Mouse (Mus musculus) liver, embryonic 16.5 days (tissue): ENCODE results near the gene Gpr83. TPM values are rescaled to one million over a fixed set of nuclear protein-coding genes. Genes with fewer than 3 reads are reported as not detected.

Source experiments
- ATAC-seq: fragments of 200-750 bp; cut with Nextera tagmentation; 2 replicates; pipeline ENCODE4 v1.8.0; 2017; ENCODE audit warnings: low read depth, mild to moderate bottlenecking, moderate number of reproducible peaks, moderate library complexity
- H3K27ac ChIP-seq: fragments of 300-500 bp; sonication (generic); 2 replicates; pipeline ENCODE4 v1.5.1; 2014; ENCODE audit warnings: mild to moderate bottlenecking, low read length
- H3K27me3 ChIP-seq: fragments of 300-500 bp; sonication (generic); 2 replicates; pipeline ENCODE4 v1.6.1; 2014; ENCODE audit warnings: low read depth, low read length, mixed read lengths; ENCODE audit not compliant: control insufficient read depth, insufficient read depth
- H3K36me3 ChIP-seq: fragments of 300-500 bp; sonication (generic); 2 replicates; pipeline ENCODE4 v1.6.1; 2014; ENCODE audit warnings: mild to moderate bottlenecking; ENCODE audit not compliant: control insufficient read depth, insufficient read depth
- H3K4me1 ChIP-seq: fragments of 300-500 bp; sonication (generic); 2 replicates; pipeline ENCODE4 v1.6.1; 2014; ENCODE audit warnings: low read depth, low read length, mixed read lengths; ENCODE audit not compliant: control insufficient read depth
- H3K4me2 ChIP-seq: fragments of 300-500 bp; sonication (generic); 2 replicates; pipeline ENCODE4 v1.6.1; 2014; ENCODE audit warnings: low read depth, low read length, mixed read lengths
- H3K4me3 ChIP-seq: fragments of 300-500 bp; sonication (generic); 2 replicates; pipeline ENCODE4 v1.5.1; 2014; ENCODE audit warnings: low read depth, mild to moderate bottlenecking, low read length
- H3K9ac ChIP-seq: fragments of 300-500 bp; sonication (generic); 2 replicates; pipeline ENCODE4 v1.6.1; 2014; ENCODE audit warnings: low read depth, low read length
- H3K9me3 ChIP-seq: fragments of 300-500 bp; sonication (generic); replicated peaks from 2 replicates; pipeline ENCODE4 v1.6.1; 2016; ENCODE audit warnings: low read length; ENCODE audit not compliant: control insufficient read depth
- WGBS: fragments of 180-500 bp; shearing (Covaris S2); extraction: QIAGEN DNeasy Blood & Tissue Kit; methylation state at CpG from one replicate; pipeline ENCODE4 v1.1.7; 2014; ENCODE audit not compliant: insufficient replicate concordance; 5-methylcytosine and 5-hydroxymethylcytosine counted together
- polyA plus RNA-seq: library from polyadenylated mRNA; unstranded; fragments of >200 nt; fragmentation: Nextera tagmentation; extraction: Ambion mirVana; gene quantifications from 2 replicates; pipeline ENCODE4 v1.2.1, GENCODE M21; 2015

Gpr83 gene
- polyA plus RNA-seq, 1 experiment from 2014 or later = 0.04 TPM

- Histone ChIP-seq H3K4me1 (no peaks in the 10 kb centered on the region), H3K4me2 (no peak overlapping the region), H3K9ac (no peak overlapping the region), H3K27me3 (no peaks in the 10 kb centered on the region), H3K9me3 (no peaks in the 10 kb centered on the region), H3K36me3 (no peaks in the 10 kb centered on the region), H3K27ac (no peak overlapping the region), H3K4me3 (no peak overlapping the region)
- whole genome bisulfite sequencing = 38% methylated on average over 9 of the region's 9 CpGs
- peak; percentile 45; the same call in 1 of the 2 replicates for ATAC-seq
These were observed 33.4 kb downstream of the Gpr83 start for GRCm38 (mm10) chr9:14893388-14893787.

GRCm38 (mm10) chr9:14894628-14895027, 34.6 kb downstream of the Gpr83 start:
- no peaks in the 10 kb centered on the region for H3K9me3 ChIP-seq
- H3K4me2 ChIP-seq = no peak overlapping the region
- H3K9ac ChIP-seq = no peak overlapping the region
- no peaks in the 10 kb centered on the region for H3K4me1 ChIP-seq
- no peaks in the 10 kb centered on the region for H3K27me3 ChIP-seq
- no peak overlapping the region for H3K27ac ChIP-seq
- no peaks in the 10 kb centered on the region for H3K36me3 ChIP-seq
- no peak overlapping the region for H3K4me3 ChIP-seq
- 55% methylated on average over 3 of the region's 3 CpGs for WGBS
- ATAC-seq = no peak

GRCm38 (mm10) chr9:14895237-14895835, 35.3 kb downstream of the Gpr83 start:
- H3K27me3 ChIP-seq = no peaks in the 10 kb centered on the region
- no peak overlapping the region for H3K4me2 ChIP-seq
- no peak overlapping the region for H3K4me3 ChIP-seq
- WGBS = 38% methylated on average over 7 of the region's 7 CpGs
- no peaks in the 10 kb centered on the region for H3K9me3 ChIP-seq
- H3K4me1 ChIP-seq = no peaks in the 10 kb centered on the region
- no peaks in the 10 kb centered on the region for H3K36me3 ChIP-seq
- no peak overlapping the region for H3K9ac ChIP-seq
- H3K27ac ChIP-seq = no peak overlapping the region
- ATAC-seq = no peak

GRCm38 (mm10) chr9:14897102-14897501, 37.1 kb downstream of the Gpr83 start:
- Histone ChIP-seq H3K9me3 (no peaks in the 10 kb centered on the region), H3K4me2 (no peak overlapping the region), H3K4me3 (no peak overlapping the region), H3K36me3 (no peaks in the 10 kb centered on the region), H3K27ac (no peak overlapping the region), H3K27me3 (no peaks in the 10 kb centered on the region), H3K9ac (no peak overlapping the region), H3K4me1 (no peaks in the 10 kb centered on the region)
- WGBS = 75% methylated on average over 3 of the region's 3 CpGs
- no peak for ATAC-seq

- ATAC-seq = no peak
- WGBS = 40% methylated on average over 7 of the region's 7 CpGs
These were observed 41.7 kb downstream of the Gpr83 start for GRCm38 (mm10) chr9:14901757-14902156.

GRCm38 (mm10) chr9:14902416-14902815, 42.4 kb downstream of the Gpr83 start:
- H3K4me2 ChIP-seq = no peak overlapping the region
- ATAC-seq = no peak
- H3K27me3 ChIP-seq = no peaks in the 10 kb centered on the region
- no peak overlapping the region for H3K4me3 ChIP-seq
- WGBS = 72% methylated on average over 2 of the region's 2 CpGs
- H3K9me3 ChIP-seq = no peaks in the 10 kb centered on the region
- no peak overlapping the region for H3K9ac ChIP-seq
- H3K27ac ChIP-seq = no peak overlapping the region
- no peaks in the 10 kb centered on the region for H3K36me3 ChIP-seq
- H3K4me1 ChIP-seq = no peaks in the 10 kb centered on the region

More at GRCm38 (mm10) chr9:14901757-14902156, 41.7 kb downstream of the Gpr83 start:
- H3K27me3 ChIP-seq = no peaks in the 10 kb centered on the region
- H3K9me3 ChIP-seq = no peaks in the 10 kb centered on the region
- H3K4me1 ChIP-seq = no peaks in the 10 kb centered on the region
- H3K4me2 ChIP-seq = no peak overlapping the region
- no peak overlapping the region for H3K9ac ChIP-seq
- H3K36me3 ChIP-seq = no peaks in the 10 kb centered on the region
- H3K27ac ChIP-seq = no peak overlapping the region
- no peak overlapping the region for H3K4me3 ChIP-seq

GRCm38 (mm10) chr9:14903006-14903405, 43.0 kb downstream of the Gpr83 start:
- no peaks in the 10 kb centered on the region for H3K4me1 ChIP-seq
- no peaks in the 10 kb centered on the region for H3K27me3 ChIP-seq
- no peaks in the 10 kb centered on the region for H3K9me3 ChIP-seq
- no peak overlapping the region for H3K27ac ChIP-seq
- ATAC-seq = no peak
- WGBS = 55% methylated on average over 3 of the region's 3 CpGs
- no peaks in the 10 kb centered on the region for H3K36me3 ChIP-seq
- no peak overlapping the region for H3K4me3 ChIP-seq
- no peak overlapping the region for H3K4me2 ChIP-seq
- no peak overlapping the region for H3K9ac ChIP-seq

GRCm38 (mm10) chr9:14903581-14904378, 43.8 kb downstream of the Gpr83 start, which contains the start of gene Izumo1r:
Izumo1r (minus strand) TSS chr9:14903949.
- Histone ChIP-seq H3K4me3 (no peak within 1 kb of the TSS), H3K4me1 (no peaks in the 10 kb centered on the region)
- 38% methylated on average over 11 of the region's 11 CpGs for WGBS

More at GRCm38 (mm10) chr9:14903581-14904378, 43.8 kb downstream of the Gpr83 start, which contains the start of gene Izumo1r:
- no peaks in the 10 kb centered on the region for H3K9me3 ChIP-seq
- H3K36me3 ChIP-seq = no peaks in the 10 kb centered on the region
- ATAC-seq = no peak
- H3K27me3 ChIP-seq = no peaks in the 10 kb centered on the region
- no peak within 1 kb of the TSS for H3K4me2 ChIP-seq
- no peak within 1 kb of the TSS for H3K27ac ChIP-seq
- no peak within 1 kb of the TSS for H3K9ac ChIP-seq
